Mouse (Mus musculus) kidney, adult 18-20 months (tissue): ENCODE data around the gene Pfkfb4.

Experiments used
- DNase-seq: peaks from one replicate; pipeline ENCODE4 v3.0.0; 2021

Pfkfb4 gene

DNA sequence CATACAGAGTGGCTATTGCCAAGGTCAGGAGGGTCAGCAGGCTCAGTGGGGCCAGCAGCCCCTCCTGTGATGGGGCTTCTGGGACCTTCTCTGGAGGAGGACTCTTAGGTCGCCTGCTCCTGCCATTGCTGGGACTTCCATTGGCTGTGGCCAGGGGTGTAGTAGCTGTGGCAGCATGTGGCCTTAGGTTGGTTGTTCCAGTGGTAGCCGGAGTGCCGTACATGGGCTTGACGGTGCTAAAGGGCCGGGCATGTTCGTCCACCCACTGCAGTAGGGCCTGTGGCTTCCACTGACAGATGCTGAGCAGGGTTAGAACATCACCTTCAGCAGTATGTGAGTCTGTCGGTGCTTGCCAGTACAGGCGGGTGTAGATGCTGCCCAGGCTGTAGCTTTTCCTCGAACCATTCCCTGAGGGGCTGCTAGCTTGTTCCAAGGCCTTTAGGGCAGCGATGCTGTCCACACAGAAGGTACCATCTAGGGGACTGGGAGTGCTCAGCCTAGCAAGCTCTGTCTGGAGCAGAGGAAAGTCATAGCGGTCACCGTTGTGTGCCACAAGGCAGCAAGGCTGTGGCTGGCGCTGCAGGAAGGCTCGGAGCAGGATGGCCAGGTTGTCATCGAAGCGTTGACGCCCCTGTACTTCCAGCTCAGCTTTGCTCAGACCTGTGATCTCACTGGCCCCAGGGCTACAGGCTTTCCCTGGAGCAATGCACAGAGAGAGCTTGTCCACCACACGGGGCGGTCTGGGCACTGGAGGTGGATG lies 66.6 kb downstream of the Pfkfb4 start:
- no peak for DNase-seq

DNA sequence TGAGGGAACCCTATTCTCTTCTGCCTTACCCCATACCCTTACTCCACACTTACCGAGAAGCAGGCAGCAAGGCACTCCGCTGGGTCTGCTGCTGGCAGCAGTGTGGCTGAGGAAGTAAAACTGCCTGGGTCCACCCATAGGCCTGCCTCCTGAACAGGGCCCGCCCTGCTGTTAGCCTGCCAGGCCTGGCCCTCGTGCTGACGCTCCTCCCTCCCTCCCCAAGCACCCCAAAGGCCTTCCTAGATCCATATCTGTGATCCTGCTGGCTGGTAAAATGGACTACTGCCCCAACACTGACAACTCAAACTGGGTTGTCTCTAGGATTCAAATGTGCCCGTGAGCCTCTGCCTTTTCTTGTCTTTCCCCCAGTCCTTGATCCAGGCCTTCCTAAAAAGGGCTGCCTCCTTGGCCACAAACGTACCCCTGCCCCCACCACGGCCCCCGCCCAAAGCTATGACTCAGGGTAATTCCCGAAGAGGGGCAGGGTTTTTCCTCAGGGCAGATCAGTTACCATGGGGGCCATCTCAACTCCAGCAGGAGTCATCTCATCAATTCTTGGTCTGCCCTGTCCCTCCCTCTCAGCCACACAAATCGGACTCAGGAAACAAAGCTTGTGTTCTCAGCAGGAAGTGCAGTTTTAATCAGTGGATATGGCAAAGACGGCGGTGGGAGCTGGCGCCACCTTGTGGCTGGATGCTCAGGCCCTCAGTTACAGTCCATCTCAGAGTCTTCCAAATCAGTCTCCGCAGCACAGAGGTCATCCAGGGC lies 67.7 kb downstream of the Pfkfb4 start, which contains the start of gene Trex1:
Gene Trex1, minus strand, starts transcription at position 599 of the 768 bp plus-strand sequence.
- DNase-seq: peak; percentile 93

DNA sequence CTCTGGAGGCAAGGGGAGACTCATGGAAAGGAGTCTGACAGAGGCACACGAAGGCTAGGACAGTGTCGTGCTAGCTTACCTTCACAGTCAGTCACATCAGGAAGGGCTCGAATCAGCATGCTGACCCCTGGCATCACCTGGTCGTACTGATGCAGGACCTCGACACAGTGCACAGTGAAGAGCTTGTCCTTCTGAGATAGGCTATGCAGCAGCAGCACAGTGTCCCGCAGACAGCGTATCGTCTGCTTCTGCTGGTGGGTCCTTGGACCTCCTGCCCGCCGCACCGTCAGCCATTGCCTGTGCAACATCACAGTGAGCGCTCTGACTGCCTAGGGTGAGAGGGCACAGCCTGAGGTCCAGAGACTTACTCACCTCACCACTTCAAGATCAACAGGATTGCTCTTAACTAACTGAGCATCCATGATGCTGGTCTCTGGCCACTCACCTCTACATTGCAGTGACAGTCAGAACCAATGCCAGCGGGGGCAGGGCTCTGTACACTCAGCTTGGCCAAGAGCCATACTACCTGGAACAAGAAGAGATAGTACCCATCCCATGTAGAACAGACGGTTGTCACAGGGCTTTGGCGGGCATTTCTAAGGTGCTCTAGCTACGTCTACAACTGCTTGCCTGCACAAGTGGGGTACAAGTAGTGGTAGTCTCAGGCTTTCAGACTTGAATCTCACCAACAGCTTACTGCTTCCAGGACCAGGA lies 68.8 kb downstream of the Pfkfb4 start:
- DNase-seq: no peak

DNA sequence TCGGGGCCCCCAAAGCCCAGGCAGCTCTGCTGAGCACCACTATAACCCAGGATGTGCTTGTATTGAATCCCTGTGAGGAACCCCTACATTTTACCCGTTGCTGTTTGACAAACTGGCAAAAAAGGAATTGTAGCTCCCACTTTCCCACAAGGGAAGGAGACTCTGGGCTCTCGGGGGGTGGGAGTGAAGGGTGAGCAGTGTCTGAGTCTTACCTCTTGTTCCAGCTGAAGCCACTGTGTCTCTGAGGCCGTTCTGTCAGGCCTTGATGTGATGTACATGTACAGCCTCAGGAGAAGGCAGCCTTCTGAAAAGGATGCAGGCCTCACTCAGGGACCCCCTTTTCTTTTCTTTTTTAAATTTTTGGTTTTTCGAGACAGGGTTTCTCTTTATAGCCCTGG lies 69.3 kb downstream of the Pfkfb4 start:
- DNase-seq: no peak

DNA sequence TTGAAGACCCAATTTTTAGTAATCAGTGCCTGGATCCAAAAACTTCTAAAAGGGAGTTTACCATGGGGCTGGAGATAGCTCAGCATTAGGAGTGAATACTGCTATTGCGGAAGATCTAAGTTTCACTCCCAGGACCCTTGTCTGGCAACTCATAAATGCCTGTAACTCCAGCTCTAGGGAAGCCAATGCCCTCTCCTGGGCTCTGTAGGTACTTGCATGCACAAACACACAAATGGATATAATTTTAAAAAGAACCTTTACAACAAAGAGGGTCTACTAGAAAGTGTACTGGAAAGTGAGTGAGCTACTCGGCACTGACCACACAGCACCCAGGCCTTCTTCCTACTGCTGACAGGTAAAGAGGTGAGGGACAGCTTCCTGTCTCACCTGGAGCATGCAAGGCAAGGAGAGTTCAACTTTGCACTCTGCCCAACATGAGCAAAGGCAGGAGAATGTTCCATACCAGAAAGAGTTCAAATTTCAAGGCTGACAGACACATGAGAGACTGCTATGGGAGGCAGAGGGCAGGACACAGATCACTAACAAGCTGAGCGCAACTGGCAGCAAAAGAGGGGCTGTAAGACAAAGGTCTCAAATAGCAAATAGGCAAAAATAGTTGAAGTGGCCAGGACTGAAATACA lies 76.6 kb downstream of the Pfkfb4 start:
- DNase-seq: no peak

DNA sequence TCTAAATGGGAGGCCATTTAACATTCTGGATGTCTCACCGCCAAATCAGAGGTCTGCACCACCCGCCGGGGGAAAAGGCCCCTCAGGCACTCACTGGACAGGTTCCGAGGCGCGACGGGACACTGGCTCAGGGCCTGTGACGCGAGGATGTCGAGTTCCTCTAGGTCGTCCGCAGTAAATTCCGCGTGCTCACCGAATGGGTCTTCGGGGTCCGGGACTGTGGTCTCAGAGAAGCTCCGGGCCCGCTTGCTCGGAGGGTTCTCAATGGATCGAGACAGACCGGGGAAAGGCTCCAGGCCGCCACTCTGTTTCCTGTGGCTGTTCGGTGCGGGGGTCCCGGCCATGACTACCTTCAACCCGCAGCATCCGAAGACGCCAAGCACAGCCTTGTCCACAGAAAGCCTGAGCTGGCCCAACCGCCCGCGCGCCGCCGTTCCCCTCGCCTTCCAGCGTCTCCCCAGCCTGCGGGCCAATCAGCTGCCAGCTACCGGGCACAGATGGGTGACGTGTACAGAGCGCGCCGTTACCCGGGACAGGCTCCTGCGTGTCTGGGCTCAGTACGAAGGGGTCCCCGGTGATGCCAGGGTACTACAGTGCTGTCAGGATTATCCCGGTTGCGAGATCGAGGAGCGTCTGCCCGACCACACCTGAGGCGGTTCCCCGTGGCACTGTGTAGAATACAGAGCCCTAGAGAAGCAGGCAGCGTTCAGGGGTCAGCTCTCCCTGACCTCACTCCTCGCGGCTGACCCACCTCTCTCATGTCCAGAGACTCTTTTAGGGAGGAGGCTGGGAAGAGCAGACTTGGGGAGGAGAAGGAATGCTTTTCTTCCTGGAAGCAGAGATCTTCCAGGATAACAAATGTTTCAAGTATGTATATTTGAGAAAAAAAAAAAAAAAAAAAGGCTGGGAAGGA lies 82.3 kb downstream of the Pfkfb4 start, which contains the start of gene Atrip:
Gene Atrip, minus strand, starts transcription at position 464 of the 913 bp plus-strand sequence.
- DNase-seq: peak; percentile 91

DNA sequence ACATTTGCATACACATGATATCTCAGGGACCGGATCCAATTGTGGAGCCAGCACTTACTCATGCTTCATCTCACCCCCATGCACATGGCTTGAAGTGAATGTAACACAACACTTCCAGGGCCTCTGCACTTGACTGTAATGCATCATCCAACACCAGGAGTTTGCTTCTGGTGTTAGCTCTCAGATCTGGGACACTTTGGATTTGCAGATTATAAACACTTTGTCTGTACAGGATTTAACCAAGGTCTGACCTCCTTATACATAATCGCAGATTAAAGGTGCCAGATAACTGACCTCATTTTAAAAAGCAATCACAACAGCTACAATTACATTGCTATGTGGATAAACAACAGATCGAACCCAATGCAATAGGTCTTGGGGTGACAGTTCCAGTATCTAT lies 88.9 kb downstream of the Pfkfb4 start:
- DNase-seq: no peak

DNA sequence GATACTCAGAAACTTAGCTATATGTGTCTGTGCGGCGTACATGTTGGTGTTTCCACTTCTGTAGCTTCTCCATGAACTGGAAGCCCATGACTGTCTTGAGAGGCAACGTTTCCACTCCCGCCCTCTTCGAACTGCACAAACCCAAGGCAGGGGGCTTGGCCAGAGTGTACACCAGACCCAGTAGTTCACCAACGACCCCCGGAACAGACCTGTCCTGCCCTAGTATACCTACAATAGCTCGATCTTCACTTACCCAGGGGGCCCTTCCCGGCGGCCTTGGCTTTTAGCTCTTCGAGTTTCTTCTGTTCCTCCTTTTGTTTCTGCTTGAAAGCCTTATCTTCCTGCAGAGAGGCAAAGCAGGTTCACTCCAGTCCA lies 90.2 kb downstream of the Pfkfb4 start:
- no peak for DNase-seq
